Mouse (Mus musculus) adrenal gland (tissue): Measurements from ENCODE around the gene Vmn1r239-ps.
"Not testable (repeated sequence)": the region's sequence is repeated elsewhere in the genome, so short reads cannot be mapped to it uniquely, and the experiment has no call there.

Source experiments
- intact Hi-C: fragments of 180-260 bp; cut with DNase I; formaldehyde crosslinking; loops from one replicate; pipeline ENCODE4 v1.15.1; 2025
- long read RNA-seq, 2 experiments: library from polyadenylated mRNA; unstranded; transcript quantifications; one replicate each; pipeline ENCODE4 v2.0.0; 2020; ENCODE audit warnings: borderline replicate concordance in 1 of 2; ENCODE audit not compliant: insufficient replicate concordance in 1 of 2

Gene Vmn1r239-ps
- long read RNA-seq, experiment 1: 0 reads
- long read RNA-seq, experiment 2: 0 reads

GRCm38 (mm10) chrX:147453610-147454009 lies at the start of gene Vmn1r239-ps:
Gene Vmn1r239-ps, minus strand, starts transcription at chrX:147453710.
- intact Hi-C loops: not testable (repeated sequence)

- intact Hi-C loops: no loop called here
These were observed 36.0 kb upstream of the Vmn1r239-ps start for GRCm38 (mm10) chrX:147489551-147489950.

- intact Hi-C loops: no loop called here
These were observed 10.1 kb downstream of the Vmn1r239-ps start for GRCm38 (mm10) chrX:147443386-147443785.

- intact Hi-C loops: no loop called here
These were observed 18.1 kb downstream of the Vmn1r239-ps start for GRCm38 (mm10) chrX:147435400-147435799.

- intact Hi-C loops: no loop called here
These were observed 23.8 kb downstream of the Vmn1r239-ps start for GRCm38 (mm10) chrX:147429753-147430152.

GRCm38 (mm10) chrX:147429129-147429528 lies 24.4 kb downstream of the Vmn1r239-ps start, which contains the start of gene Il13ra2:
Gene Il13ra2, minus strand, starts transcription at chrX:147429192.
- intact Hi-C loops: no loop called here
